Mouse (Mus musculus): ENCODE measurements at regions not wholly inside any gene's neighbourhood (a gene's known extent, or its start where the extent isn't known, plus 50 kb on each side); places are given as distances from the start of the nearest gene placed in this dataset.
"Not testable (repeated sequence)": the region's sequence is repeated elsewhere in the genome, so short reads cannot be mapped to it uniquely, and the experiment has no call there.

DNA sequence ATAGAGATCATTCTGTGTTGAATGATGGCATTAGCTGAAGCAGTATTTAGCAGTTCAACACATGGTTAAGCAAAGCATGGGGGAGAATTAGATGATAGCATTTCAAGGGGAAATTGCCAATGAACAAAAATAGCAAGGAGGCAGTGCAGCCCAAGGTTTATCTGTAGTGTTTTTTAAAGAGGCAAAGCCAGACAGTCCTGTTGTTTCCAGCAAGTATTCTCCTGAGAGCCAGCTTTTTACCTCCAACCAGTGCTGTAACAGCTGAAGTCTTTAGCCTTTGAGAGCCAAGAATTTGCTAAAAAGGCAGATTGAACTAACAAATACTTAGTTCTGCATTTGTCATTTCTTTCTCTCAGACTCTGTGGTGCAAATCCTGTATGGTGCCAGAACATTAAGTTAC, 305.1 kb upstream of the Arx start:
- DNase-seq, result no peak

DNA sequence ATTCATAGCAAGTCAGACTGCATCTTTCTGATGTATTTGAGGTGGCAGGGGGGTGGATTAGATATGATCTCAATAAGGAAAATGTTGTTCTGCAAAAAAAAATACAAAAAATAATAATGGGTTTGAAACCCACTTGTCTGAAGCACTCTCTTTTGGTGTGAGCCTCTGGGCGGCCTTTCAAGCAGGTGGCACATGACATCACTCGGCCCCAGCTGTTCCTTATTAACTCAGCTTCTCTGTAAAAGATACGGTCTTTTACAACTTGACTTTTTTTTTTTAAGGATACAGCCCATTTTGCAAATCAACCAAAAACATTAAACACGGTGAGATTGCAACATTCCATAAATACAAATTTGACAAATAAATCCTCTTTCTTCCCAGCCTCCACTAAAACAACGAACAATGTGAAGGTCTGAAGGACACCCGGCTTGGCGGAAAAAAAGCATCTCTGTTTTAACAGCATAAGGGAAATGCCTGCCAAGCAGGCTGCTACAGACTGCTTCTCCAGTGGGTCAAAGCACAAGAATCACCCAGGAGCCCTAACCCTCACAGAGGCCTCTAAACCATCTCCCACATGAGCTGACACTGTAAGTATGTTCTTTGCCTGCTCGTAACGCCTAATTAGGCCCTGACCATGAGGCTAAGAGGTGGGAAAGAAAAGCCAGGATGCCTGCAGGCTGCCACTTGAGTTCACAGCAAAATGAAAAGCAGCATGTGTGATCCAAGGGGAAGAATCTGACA, 283.8 kb upstream of the Arx start:
- DNase-seq, result no peak

DNA sequence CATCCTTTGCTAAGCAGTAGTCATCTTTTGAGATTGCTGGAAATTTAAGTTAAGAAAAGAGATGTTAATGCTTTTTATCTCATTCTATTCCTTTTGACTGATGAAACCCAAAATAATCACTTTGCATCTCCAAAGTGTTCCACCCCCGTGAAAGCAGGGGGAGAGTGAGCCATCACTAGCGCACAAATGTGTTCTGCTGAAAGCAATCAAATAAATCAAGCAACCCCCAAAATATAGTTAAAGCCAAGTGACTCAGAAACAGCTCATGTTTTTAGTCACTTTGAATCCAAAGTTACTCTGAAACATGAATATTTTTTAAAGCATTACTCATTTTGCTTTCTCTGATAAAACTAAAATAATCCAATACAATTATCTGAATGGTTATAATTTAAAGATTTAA, 279.6 kb upstream of the Arx start:
- no peak for DNase-seq

DNA sequence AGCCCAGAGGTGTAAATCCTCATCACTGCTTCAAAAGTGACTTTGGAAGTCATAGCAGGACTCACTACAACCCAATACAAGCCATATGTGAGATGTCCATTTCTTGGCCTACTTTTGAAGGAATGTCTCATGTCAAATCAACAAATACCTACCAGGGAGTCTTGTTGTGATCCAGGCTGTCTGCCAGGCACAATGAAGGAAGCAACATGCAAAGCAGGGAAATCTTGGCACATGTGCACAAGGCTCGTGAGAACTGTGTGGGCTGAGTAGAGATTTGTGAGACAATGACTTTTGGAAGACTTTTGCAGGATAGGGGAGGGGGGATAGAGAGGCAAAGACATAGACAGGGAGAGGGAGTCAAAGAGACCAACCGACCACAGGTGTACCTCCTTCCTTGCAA, 274.7 kb upstream of the Arx start:
- DNase-seq, result no peak

DNA sequence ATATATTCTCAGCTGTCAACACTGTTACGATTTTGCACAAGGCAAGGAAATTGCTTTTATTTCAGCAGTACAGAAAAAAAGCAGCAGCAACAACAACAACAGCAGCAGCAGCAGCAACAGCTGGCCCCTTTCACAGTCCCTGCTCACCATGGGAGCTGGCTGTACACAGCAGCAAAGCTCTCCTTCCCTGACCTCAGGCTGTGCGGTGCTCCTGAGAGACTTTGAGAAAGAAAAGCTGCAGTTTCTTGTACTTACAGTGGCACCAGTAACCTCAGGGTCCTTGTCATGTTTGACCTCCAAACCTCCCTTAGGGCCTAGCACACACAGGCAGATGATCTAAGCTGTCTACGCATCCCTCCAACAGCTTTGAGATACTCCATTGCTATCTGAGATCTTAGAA, 269.9 kb upstream of the Arx start:
- DNase-seq, result no peak

DNA sequence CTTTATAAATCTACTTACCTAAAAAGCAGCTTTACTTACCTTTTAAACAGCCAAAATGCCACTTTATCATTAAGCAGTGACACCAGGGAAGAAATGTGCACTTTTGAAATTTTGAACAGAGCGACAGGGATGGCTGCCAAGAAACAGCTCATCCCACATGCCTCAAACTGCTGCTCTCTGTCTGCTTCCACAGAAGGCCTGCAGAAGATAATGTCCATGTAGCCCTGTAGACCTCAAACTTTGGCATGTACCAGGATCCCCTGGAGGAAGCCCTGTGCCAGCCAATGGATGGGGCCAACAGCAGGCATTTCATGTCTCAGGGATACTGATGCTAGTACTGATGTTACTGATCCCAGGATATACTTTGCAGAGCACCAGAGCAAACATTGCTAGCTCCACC, 245.1 kb upstream of the Arx start:
- DNase-seq, result no peak

DNA sequence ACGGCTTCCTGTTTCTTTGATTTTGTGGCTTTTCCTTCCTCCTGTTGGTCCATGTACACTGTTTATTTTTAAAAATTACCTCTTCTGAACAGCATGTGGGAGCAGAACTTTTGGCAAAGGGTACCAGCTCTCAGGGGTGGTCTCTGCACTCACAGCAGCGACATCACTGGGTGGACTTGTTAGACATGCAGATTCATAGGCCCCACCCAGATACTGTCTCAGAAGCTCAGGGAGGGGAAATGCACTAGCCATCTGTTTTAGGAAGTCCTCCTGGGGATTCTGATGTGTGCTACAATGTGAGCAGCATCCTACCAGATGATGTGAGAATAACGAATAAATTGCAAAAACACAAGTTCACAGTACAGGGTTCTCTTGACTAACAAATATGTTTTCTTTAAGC, 243.5 kb upstream of the Arx start:
- DNase-seq, result no peak

DNA sequence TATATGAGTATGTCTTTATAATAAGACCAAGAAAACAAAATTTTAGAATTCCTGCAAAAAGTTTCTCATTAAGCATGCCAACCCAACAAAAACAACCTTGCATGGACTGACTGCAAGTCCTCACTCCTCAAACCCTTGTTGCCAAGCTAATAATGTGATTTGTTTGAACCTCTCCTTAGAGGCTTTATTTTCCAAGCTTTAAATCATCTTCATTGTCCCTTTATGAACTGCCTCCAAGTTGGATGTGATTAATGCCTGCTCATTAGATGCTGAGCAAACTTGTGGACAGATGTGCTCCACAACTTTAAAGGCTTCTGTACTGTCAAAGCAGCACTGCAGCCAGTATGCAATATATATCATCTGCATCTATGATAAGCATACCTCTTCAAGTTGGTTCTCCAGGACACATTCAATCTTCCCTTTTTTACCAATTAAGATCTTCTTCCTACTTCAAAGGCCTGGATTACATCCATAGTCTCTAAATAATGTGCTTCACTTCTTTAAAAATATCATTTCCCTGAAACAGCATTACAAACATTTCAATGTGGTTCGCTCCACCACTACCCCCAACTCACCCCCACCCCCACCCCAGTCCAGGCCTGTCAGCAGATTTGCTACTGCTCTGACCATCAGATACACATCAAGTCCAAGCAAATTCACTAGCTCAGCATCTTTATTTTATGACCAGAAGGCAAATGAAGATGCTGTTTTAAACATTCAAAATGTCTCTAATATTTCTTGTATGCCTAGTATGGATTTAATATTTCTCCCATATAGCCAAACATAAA, 237.1 kb upstream of the Arx start:
- no peak for DNase-seq

DNA sequence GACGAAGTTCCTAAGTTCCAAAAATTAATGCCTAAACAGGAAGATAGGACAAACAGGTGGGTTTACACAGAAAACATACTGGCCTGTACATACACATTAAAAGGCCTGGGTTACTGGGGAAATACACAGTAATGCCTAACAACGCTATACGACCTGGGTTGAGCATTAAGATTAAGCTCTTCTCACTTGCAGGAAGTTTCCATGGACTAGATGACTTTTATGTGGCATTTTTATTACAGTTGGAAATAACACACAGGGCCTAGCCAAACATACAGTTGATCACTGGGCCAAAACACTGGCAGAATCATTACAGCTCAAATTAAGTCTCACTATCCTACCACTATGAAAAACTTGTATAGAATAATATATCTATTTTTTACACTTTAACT, 236.5 kb upstream of the Arx start:
- DNase-seq, result no peak

DNA sequence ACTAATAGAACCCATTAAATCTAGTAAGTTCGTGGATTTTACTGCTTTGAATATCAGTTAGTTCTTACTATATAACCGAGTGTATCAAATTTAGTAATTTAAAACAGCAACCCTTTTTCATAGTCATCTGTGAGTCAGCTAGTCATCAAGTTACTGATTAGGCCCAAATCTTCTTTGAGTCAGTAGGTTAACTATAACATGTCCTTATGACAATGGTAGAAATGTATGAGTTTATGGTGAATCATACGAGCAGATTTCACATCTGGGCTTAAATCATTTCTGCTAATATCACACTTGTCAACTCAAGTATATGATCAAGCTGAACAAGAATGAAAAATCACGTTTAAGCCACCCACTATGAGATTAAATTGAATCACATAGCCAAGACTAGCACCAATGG, 226.7 kb upstream of the Arx start:
- no peak for DNase-seq

DNA sequence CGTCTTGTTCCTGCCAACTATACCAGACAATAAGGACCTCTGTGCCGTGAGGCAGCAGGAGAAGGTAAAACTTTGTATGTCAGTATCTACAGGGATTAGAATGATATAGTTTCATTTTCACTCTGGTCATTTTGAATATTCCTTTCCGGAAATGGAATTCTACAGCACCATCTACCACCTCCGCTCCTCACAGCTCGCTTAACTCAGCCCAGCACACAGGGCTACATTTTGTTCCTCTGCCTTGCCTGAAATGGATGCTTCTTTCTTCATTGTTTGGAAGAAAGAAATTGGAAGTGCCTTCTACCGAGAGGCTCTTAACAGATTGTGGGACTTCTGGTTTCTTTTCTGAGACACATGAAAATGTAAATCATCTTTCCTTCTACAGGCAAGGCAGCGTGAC, 217.4 kb upstream of the Arx start:
- no peak for DNase-seq

DNA sequence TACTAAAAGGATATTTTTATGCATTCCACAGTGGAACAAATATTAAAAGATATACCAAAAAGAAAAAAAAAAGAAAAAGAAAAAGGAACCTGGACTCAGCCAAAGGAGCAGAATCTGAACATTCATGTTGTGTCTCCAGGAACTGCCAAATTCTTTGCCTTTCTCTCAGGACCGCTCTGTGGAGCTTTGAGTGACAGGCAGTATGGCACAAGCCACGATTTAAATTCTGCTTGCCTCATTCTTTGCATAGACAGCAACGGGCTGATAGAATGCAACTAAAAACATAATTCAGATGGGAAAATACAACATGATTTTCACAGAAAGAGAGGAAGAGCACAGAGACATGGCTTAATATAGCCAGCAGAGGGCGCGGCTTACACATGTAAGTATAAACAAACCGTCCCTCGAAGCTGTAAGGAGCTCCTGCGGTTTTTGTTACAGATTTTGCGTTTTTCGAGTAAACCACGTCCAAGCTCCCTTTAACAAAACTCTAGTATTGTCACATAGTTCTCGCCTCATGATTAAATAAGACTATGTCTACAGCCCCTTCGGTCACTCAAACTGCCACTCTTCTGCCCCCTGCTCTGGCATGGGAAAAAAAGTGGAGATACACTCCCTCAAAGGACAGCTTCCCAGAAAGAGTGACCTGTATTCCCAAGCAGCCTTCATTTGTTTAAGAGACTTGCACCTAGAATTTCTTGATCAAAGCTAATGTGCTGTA, 216.5 kb upstream of the Arx start:
- DNase-seq, result peak; percentile 57

DNA sequence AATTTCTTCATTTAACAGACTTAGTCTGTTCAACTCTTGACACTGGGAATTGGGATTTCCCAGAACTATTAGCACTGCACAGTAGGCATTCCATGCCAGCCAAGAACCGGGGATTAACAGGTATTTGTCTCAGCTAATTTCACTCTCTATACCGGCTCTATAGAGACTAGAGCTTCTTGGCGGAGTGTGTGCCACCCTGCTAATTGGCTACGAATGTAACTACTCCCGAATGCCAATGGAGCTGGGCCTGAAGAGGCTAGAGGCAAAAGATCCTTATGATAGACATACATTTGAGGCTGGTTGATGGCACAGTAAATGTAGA, 216.0 kb upstream of the Arx start:
- DNase-seq, result no peak

DNA sequence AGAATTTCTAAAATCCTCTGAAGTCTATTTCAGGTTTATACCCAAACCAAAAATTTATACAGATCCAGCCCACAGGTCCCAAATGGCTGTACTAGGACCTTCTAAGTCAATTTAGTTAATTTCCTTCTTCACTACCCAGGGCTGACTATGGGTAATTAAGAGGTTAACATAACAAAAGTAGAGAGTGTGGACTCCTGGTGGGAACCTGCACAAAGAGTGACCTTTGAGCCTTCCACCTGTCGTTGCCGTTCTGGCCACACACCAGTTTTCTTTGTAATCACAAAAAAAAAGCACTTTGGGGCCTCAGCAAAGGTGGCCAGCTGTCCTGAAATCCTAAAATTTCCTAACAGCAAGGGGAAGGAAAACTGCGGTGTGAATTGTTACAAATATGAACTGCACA, 197.3 kb upstream of the Arx start:
- no peak for DNase-seq

DNA sequence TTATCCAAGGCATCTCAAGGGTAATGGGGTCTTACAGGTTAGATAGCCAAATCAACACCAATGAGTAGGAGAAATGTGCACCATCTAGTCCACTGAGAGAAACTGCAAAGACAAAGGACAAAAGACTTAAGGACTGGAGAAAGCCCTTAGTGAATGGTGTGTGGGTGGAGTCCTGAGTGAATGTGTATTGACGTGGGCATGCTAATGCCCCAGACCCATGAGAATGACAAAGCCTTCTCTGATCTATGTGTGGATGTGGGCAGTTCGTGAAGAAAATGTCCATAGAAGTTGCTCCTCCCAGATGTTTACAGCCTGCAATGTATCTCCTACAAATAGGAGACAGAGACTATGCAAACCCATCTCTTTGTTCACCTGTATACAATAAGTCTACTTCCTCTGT, 188.7 kb upstream of the Arx start:
- DNase-seq, result no peak

DNA sequence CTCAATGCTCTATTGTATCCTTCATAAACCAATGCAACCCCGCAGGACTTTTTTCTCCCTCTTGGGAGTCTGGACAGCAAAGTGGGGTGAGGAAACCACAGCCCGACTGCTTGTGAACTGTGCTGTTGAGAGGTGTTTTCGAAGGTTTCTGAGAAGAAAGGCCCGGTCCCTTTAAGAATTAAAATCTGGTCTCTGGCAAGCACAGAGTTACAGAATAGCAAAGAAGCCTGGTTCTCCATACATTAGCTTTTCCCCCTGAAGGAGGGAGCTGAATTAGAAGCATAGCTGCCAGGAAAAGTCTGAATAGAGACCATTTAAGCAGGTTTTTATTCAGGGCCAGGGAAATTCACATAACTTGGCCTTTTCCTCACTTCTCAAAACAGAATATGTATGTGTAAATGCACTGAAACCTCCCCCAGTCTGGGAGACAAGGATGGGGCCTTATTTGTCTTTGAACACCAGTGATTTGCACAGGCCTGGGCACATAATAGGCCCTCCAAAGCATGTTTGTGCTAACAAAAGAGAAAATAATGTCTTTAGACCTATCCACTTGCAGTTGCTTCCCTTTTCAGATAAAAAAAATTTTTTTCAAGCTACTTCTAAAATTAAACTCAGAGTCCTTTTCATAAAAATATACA, 178.2 kb upstream of the Arx start:
- no peak for DNase-seq

DNA sequence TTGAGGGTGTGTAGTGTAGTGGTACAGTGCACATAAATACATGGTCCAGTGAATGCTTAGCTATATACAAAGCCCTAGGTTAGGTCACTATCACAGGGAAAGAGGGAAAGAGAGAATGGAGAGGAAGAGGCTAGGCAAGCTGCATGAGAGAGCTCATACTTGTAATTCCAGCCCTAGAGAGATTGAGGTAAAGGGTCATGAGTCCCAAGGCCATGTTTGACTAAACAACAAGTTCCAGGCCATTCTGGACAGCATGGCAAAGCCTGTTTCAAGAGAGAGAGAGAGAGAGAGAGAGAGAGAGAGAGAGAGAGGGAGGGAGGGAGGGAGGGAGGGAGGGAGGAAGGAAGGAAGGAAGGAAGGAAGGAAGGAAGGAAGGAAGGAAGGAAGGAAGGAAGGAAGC, 131.9 kb upstream of the Arx start:
- not testable (repeated sequence) for DNase-seq

DNA sequence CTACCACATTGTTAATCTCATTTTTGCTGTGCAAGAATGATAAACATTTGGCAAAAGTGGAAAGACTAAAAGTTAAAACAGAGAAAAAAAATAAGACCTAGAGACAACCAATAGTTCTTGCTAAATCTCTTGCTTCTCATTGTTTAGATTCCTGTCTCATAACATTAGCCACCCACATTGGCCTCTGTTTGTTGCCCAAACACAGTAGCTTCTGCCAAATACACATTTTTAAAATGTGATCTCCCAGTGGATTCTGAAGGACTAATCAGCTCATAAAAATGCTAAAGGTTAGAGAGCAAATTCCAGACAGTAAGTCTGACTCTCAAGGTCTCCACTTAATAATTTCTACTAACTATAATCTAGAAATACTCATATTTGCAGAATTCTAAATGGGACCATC, 127.1 kb upstream of the Arx start:
- DNase-seq, result no peak

DNA sequence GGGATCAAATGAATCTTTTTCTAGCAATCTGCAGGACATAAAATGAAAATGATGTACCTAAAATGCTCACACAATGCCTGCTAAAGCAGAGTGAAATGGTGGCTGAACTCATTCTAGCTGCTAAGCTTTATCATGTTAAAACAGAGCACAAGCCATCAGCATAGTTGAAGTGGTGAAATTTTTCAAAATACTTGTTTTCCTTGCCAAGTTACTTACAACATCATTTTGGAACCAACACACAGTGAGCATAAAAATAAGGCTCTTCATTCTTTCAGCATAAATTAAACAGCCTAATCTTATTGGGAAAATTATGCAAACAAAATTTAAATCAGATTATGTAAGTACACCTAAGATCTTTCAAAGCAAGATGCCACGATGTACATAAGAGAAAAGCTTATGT, 125.3 kb upstream of the Arx start:
- no peak for DNase-seq
